ENCODE assay signal across 12 mouse cellular contexts in genomic region chr6:81815248-81815961, GRCm38 (mm10).
DNase-seq lines count a peak whose midpoint lies in the region; ATAC-seq and TF ChIP-seq lines count a peak whose summit lies in the region.
"Had no signal": no experiment of that assay in that cellular context is flagged by ENCODE, and none has a peak within 500 bp of the region (broad histone marks: within the 10 kb centered on the region; RNA-seq: fewer than 3 reads in every experiment).

No protein-coding gene starts in this region.

- ATAC-seq in heart, postnatal 0 days (ENCODE audit: insufficient read depth, low read depth): peak; percentile 36; the same call in 1 of the 2 replicates
- no peak for ATAC-seq in midbrain, embryonic 14.5 days (ENCODE audit: low FRiP score, low TSS enrichment)

- H3K27ac ChIP-seq in heart, postnatal 0 days (ENCODE audit: low read depth): no peak overlapping the region
- peak overlapping the region; percentile 38; the same call in 1 of the 2 replicates for H3K27ac ChIP-seq in left cerebral cortex, adult 2 months
- H3K27ac ChIP-seq in midbrain, embryonic 14.5 days (replicated peaks; ENCODE audit: low read depth, low read length): no peak overlapping the region
- H3K27ac ChIP-seq: heart, embryonic 13.5 days; liver, embryonic 13.5 days had no signal

- no peak overlapping the region for H3K4me2 ChIP-seq in heart, postnatal 0 days (ENCODE audit: low read depth, low read length)
- no peak overlapping the region for H3K4me2 ChIP-seq in midbrain, embryonic 14.5 days (ENCODE audit: low read length)
- H3K4me2 ChIP-seq: heart, embryonic 13.5 days; liver, embryonic 13.5 days had no signal

- peak; percentile 23 for DNase-seq in heart, postnatal 0 days (ENCODE audit: low spot score)
- no peak for DNase-seq in heart, adult 9 months (ENCODE audit: low spot score in 2 of 2)
- DNase-seq in left cerebral cortex, adult 2 months (ENCODE audit: extremely low spot score in 1 of 2, low spot score in 2 of 2): no peak
- DNase-seq in left cerebral cortex, adult 11 months (ENCODE audit: low spot score): no peak
- DNase-seq in embryo, embryonic 10 days (ENCODE audit: low spot score): peak; percentile 9
- peak; percentile 75 to 84 for DNase-seq in layer of hippocampus, adult 8-10 months (ENCODE audit: low spot score in 2 of 2)
- no peak for DNase-seq in midbrain, embryonic 14.5 days
- no peak for DNase-seq in gastrocnemius, postnatal 25 days
- DNase-seq: liver, embryonic 13.5 days had no signal

- no peak overlapping the region for H3K9ac ChIP-seq in heart, postnatal 0 days (replicated peaks; ENCODE audit: low read depth, low read length)
- no peak overlapping the region for H3K9ac ChIP-seq in midbrain, embryonic 14.5 days (replicated peaks; ENCODE audit: low read length)
- H3K9ac ChIP-seq: heart, embryonic 13.5 days; liver, embryonic 13.5 days had no signal

- H3K9me3 ChIP-seq in heart, postnatal 0 days (replicated peaks; ENCODE audit: control insufficient read depth, low read length): no peaks in the 10 kb centered on the region
- H3K9me3 ChIP-seq in midbrain, embryonic 14.5 days (ENCODE audit: control insufficient read depth, low read length): no peaks in the 10 kb centered on the region
- H3K9me3 ChIP-seq: heart, embryonic 13.5 days; liver, embryonic 13.5 days had no signal

- intact Hi-C loops in left cerebral cortex, adult 2 months (cut with DNase I): no loop called here

- no peaks in the 10 kb centered on the region for H3K27me3 ChIP-seq in heart, postnatal 0 days (ENCODE audit: control insufficient read depth, insufficient read depth, low read length)
- no peaks in the 10 kb centered on the region for H3K27me3 ChIP-seq in midbrain, embryonic 14.5 days (ENCODE audit: control insufficient read depth, insufficient read depth, low read length)
- H3K27me3 ChIP-seq: CH12.LX; heart, embryonic 13.5 days; liver, embryonic 13.5 days had no signal

- WGBS in heart, postnatal 0 days: 48% methylated on average over 8 of the region's 8 CpGs
- WGBS in midbrain, embryonic 14.5 days: 89% methylated on average over 8 of the region's 8 CpGs

- H3K4me3 ChIP-seq in heart, postnatal 0 days (ENCODE audit: low read depth, low read length): no peak overlapping the region
- no peak overlapping the region for H3K4me3 ChIP-seq in left cerebral cortex, adult 2 months
- no peak overlapping the region for H3K4me3 ChIP-seq in midbrain, embryonic 14.5 days (replicated peaks; ENCODE audit: low read depth, low read length)
- H3K4me3 ChIP-seq: erythroblast, embryonic 14.5 days; heart, embryonic 13.5 days; liver, embryonic 13.5 days had no signal

- no peak for TF ChIP-seq CTCF in heart, postnatal 0 days (IDR thresholded peaks at IDR 0.05; ENCODE audit: low read depth)
- no peak; the same call in 1 of the 2 replicates for TF ChIP-seq CTCF in left cerebral cortex, adult 2 months (IDR thresholded peaks at IDR 0.05)

- H3K4me1 ChIP-seq in heart, postnatal 0 days (ENCODE audit: control insufficient read depth, insufficient read depth): no peaks in the 10 kb centered on the region
- H3K4me1 ChIP-seq in midbrain, embryonic 14.5 days (ENCODE audit: control insufficient read depth, insufficient read depth, low read length): no peaks in the 10 kb centered on the region
- H3K4me1 ChIP-seq: heart, embryonic 13.5 days; liver, embryonic 13.5 days had no signal

- TF ChIP-seq EP300 in heart, postnatal 0 days (IDR thresholded peaks at IDR 0.05; ENCODE audit: low read depth): no peak

- no peaks in the 10 kb centered on the region for H3K36me3 ChIP-seq in heart, postnatal 0 days (replicated peaks; ENCODE audit: control insufficient read depth, insufficient read depth, low read length)
- no peaks in the 10 kb centered on the region for H3K36me3 ChIP-seq in midbrain, embryonic 14.5 days (ENCODE audit: control insufficient read depth, insufficient read depth, low read length)
- H3K36me3 ChIP-seq: heart, embryonic 13.5 days; liver, embryonic 13.5 days had no signal

Comparison
In these comparisons a context has a peak if more than half of its experiments do, and no peak if none do; other contexts are left out.
1. DNase-seq: peak in heart, postnatal 0 days (single experiment), embryo, embryonic 10 days (single experiment) and layer of hippocampus, adult 8-10 months (2 of 2); none in heart, adult 9 months (0 of 2), left cerebral cortex, adult 2 months (0 of 2), left cerebral cortex, adult 11 months (single experiment), midbrain, embryonic 14.5 days (single experiment) and gastrocnemius, postnatal 25 days (single experiment).